Mouse (Mus musculus) olfactory bulb, adult 2 months (tissue): ENCODE results near the gene Cbx8. TPM values are rescaled to one million over a fixed set of nuclear protein-coding genes. Genes with fewer than 3 reads are reported as not detected.
A peak's percentile ranks its signal among the peaks of the same experiment; 100 is the strongest.

Experiments used
- H3K27ac ChIP-seq: fragments of 200-500 bp; 2 replicates; pipeline ENCODE4 v1.5.1; 2012; ENCODE audit warnings: low read depth, low read length; ENCODE audit not compliant: insufficient read depth
- H3K4me1 ChIP-seq: fragments of 200-500 bp; 2 replicates; pipeline ENCODE4 v1.6.1; 2012; ENCODE audit warnings: low read length; ENCODE audit not compliant: control insufficient read depth, insufficient read depth
- H3K4me3 ChIP-seq: fragments of 200-500 bp; 2 replicates; pipeline ENCODE4 v1.5.1; 2012; ENCODE audit warnings: mild to moderate bottlenecking, low read depth, low read length, moderate library complexity; ENCODE audit not compliant: insufficient read depth
- CTCF ChIP-seq: fragments of 200-500 bp; IDR thresholded peaks from 2 replicates; pipeline ENCODE4 v1.5.1; 2012; ENCODE audit warnings: low read depth, mild to moderate bottlenecking, low read length, moderate library complexity; ENCODE audit not compliant: insufficient read depth
- POLR2A ChIP-seq: fragments of 200-500 bp; IDR thresholded peaks from 2 replicates; pipeline ENCODE4 v1.6.1; 2012; ENCODE audit warnings: mild to moderate bottlenecking, low read depth, low read length, moderate library complexity; ENCODE audit not compliant: insufficient read depth
- WGBS: fragments of 180-500 bp; shearing (Covaris S2); methylation state at CpG from one replicate; pipeline ENCODE4 v1.1.7; 2018; 5-methylcytosine and 5-hydroxymethylcytosine counted together
- polyA plus RNA-seq: library from polyadenylated mRNA; stranded (reverse); fragments of >200 nt; gene quantifications from 2 replicates; pipeline ENCODE4 v1.2.4, GENCODE M21; 2012; ENCODE audit warnings: low replicate concordance; ENCODE audit not compliant: missing spikeins, insufficient read depth, insufficient read length

Gene Cbx8
- polyA plus RNA-seq, 1 experiment = not detected

DNA sequence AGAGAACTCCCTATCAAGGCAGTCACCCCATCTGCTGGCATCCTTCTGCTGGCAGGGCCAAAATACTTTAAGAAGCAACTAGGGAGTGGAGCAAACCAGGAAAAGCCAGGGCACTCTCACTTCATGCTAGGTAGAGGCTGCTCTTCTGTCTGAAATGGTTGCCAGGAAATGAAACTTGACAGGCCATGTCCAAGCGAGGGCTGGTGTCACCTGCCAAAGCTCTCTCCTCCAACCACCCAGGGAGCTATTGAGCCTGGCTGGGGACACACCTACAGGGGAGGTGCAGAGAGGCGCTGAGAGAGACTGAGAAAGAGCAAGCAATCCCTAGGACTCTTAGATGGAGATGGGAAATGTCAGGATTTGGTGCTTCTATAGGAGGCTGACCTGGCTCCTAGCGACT, 18.5 kb upstream of the Cbx8 start:
- TF ChIP-seq POLR2A (no peak), CTCF (no peak)
- peaks cover 41% of the 10 kb centered on the region for H3K4me1 ChIP-seq
- H3K4me3 ChIP-seq = no peak overlapping the region
- H3K27ac ChIP-seq = no peak overlapping the region
- WGBS = 85% methylated on average over 3 of the region's 3 CpGs

DNA sequence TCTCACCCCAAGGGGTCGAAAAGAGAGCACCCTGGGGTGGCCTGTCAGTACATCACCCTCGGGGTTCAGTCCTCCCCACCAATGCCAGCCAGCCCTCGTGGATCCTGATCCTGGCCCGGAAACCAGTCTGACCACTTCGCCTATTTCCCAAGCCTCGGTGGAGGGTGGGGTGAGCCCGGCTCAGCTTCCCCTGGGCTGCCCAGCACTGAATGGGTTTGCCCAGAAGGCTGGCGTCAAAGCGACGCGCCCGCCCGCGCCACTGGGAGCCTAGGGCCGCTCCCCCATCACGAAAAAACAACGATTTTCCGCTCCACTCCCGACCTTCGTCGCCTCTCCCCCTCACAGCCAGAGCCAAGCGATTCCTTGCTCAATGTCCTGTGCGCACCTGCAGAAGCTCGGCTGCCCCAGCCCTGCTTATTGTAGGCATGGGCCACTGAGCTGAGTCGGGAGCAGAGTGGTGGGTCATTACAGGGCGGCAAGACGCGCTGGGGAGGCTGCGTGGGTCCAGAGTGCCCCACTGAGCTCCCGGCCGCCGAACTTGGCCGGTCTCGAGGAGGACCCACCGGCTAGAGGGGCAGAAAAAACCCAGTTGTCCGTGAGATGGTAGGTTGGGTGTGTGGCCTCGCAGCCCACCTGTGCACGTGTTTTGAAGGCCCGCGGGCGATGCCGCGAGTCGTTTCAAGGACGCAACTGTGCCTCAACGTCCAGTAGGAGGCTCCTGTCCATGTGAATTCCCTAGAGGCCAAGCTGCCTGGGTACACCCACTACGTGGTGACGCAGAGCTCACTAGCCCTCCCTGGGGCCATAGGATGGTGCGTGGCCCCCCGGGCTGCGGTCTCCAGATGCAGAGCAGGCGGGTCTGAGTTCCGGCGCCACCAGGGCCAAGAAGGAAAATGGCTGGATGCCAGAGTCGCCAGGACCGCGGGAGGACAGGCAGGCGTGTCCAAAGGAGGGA, 17.5 kb upstream of the Cbx8 start:
- Histone ChIP-seq H3K4me1 (peaks cover 46% of the 10 kb centered on the region), H3K27ac (no peak overlapping the region), H3K4me3 (peak overlapping the region; percentile 15)
- 10% methylated on average over 58 of the region's 58 CpGs for WGBS
- TF ChIP-seq POLR2A (no peak), CTCF (peak; percentile 15; the same call in 1 of the 2 replicates)

DNA sequence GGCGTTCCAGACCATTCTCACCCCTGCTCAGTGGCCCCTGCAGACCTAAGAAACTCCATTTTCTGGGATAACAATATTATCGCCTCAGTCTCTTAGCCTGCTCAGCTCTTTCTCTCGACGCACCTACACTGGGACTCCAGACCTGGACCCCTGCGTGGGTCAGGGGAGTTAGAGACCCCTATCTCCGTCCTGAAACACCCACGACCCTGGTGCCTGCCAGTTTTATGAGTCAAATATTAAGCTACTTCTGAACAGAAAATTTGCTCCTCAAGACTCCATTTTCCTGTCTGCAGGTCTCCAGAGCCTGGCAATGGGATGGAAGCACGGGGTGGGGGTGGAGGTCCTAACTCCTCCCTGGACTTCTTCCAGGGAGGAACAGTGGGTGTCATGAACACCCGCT, 16.5 kb upstream of the Cbx8 start:
- 20% methylated on average over 9 of the region's 9 CpGs for WGBS
- H3K4me3 ChIP-seq = peak overlapping the region; percentile 67
- peaks cover 55% of the 10 kb centered on the region for H3K4me1 ChIP-seq
- peak overlapping the region; percentile 94 for H3K27ac ChIP-seq
- TF ChIP-seq POLR2A = no peak
- TF ChIP-seq CTCF = no peak

DNA sequence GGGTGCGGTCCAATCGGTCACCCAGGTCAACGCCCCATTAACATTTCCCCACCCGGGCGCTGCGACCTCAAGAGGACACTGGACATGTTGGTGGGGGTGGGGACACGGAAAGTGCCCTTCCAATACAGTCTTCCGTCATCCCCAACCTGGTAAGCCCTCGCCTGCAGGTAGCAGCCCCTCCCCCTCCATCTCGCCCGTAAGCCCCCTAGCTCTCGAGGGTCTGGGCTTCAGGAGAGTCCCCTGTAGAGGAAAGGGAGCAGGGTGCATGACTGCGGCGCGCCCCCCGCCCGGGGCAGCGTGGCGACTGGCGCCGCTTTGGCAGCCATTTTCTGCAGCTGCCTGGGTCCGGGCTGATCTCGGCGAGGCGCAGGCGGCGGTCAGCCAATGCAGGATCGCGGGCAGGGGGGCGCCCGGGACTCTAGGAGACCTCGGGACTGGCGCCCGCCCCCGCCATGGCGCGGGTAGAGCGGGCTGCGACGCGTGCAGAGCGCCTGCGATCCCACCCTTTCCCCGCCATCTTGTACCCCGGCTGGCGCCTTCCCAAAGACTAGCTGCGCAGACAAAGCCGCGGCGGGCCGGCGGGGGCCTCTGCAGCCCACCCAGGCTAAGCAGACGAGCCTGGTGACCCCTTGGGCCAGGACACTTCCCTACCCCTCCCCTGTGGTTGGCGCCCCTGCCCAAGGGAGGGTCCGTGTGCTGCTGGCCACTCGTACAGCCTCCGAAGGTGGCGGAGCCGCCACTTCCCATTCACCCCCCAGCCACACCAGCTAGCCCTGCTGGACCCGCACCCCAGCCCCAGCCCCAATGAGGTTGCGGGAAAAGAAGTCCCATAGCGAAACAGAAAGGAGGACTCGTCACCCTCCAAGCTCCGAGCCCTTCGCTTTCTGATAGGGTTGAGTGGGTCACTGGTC, 15.8 kb upstream of the Cbx8 start:
- Histone ChIP-seq H3K27ac (peak overlapping the region; percentile 94), H3K4me1 (peaks cover 55% of the 10 kb centered on the region), H3K4me3 (peak overlapping the region; percentile 67)
- TF ChIP-seq POLR2A (peak; percentile 53; the same call in 1 of the 2 replicates), CTCF (no peak)
- WGBS = 1% methylated on average over 65 of the region's 65 CpGs

DNA sequence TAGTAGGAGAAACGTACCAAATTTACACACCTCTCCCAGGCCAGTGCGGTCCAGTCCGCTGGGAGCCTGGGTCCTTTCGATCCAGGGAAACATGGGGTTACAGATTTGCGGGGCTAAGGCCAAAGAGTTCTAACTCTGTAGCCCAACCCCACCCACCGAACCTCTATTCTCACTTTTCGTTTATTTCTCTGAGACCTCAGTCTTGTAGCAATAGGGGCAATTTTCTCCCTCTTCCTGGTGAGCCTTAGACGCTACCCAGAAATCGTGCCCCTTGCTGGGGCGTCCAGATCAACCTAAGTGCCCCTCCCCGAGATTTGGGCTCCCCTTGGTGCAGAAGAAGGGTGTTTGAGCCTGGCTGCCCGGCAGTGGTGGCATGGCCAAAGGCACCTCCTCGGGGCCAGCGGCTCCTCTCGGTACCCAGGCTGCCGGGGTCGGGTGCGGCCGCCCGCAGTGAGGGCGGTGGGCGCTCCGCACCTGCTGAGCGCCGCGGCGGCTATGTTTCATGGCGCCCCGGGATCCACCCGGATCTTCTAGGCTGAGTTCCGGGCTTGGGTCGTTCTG, 14.9 kb upstream of the Cbx8 start:
- no peak for TF ChIP-seq CTCF
- TF ChIP-seq POLR2A = no peak
- Histone ChIP-seq H3K4me3 (peak overlapping the region; percentile 47), H3K4me1 (peaks cover 55% of the 10 kb centered on the region), H3K27ac (no peak overlapping the region)
- WGBS = 2% methylated on average over 32 of the region's 32 CpGs

DNA sequence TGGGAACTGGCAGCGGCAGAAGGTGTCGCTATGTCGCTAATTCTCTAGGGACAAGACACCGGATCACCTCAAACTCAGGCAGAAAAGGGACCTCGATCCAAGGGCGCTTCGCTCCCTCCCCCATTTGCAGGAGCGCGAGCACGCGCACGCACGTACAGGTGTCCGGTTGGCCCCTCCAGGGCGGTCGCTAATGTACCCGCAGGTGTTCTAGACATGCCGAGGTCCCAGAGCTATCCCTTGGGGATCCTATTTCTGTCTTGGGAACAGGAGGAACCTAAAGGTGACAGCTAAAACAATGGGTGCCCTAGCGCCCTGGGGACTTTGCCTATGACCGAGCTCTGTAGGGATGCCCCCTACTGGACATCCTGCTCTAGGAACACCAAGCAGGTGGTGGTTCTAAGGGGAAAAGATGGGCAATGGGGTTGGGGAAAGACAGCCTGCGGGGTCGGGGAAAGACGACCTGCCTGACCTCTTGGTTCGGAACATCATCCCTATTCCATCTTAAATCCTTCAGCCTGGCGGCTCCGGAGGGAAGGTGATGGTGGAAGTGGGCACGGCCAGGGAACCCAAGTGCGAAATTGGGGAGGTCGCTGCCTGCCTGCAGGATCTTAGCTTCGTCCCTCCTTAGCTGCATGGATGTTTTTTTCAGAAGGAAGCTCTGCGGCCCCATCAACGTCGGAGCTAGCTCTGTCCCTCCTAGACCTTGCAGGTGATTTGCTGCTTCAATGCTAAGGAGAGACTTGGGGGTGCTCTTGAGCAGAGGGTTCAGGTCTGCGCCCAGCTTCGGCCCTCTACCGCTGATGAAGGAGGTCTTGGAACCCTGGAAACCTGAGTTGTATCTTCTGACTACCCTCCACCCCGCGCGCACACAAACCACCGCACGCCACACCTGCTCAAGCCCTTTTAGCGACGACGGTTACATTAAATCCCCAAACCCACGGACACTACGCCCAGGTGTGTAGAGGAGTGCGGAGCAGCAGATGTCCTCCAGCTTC, 13.9 kb upstream of the Cbx8 start:
- Histone ChIP-seq H3K4me3 (peak overlapping the region; percentile 33), H3K27ac (peak overlapping the region; percentile 68), H3K4me1 (peaks cover 55% of the 10 kb centered on the region)
- TF ChIP-seq POLR2A (no peak), CTCF (peak; percentile 31; the same call in 1 of the 2 replicates)
- WGBS = 8% methylated on average over 47 of the region's 47 CpGs

DNA sequence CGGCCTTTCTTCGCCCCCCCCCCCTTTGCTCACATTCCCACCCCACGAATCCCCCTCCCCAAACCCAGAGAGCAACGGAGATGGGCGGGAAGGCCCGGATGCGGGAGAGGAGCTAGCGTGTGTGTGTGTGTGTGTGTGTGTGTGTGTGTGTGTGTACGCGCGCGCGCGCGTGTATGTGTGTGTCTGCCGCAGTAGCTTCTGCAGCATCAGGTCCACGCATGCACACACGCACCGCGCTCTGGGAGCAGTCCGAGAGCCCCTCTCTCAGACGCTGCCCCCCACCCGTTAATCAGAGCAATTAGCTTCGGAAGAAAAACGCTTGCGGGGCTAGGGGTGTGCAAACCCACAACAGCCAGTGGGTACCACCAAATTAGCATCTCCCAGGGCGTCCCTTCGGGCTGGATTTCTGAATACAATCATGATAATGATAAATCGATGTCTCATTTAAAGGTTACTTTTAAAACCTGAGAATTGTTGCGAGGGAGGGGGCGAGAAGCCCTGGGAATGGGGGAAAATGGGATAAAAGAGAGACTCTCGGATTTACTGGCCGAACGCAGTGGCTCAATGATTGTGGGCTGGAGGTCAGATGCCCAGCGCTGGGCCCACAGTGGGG, 13.1 kb upstream of the Cbx8 start:
- peak overlapping the region; percentile 68 for H3K27ac ChIP-seq
- peaks cover 54% of the 10 kb centered on the region for H3K4me1 ChIP-seq
- H3K4me3 ChIP-seq = peak overlapping the region; percentile 33
- no peak for TF ChIP-seq POLR2A
- WGBS = under 1% methylated on average over 34 of the region's 35 CpGs

DNA sequence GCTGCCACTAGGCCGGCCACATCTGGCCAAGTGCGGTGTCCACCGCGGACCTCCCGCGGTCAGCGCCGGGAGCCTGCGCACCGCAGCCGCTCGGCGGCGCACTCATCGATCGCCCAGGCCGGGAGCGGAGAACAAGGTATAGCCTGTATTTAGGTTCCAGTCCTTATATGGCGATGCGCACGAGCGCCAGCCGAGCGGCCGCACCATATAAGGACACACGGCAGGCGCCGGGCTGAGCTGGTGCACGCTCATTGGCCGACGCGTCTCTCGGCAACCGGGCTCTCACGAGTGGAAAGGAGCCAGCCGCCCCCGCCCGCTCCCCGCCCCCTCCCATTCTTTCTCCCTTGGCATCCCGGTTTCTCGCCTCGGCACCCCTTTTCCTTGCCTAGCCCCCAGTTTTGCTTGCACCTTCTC, 12.5 kb upstream of the Cbx8 start:
- TF ChIP-seq POLR2A (no peak), CTCF (no peak)
- WGBS = under 1% methylated on average over 42 of the region's 42 CpGs
- Histone ChIP-seq H3K27ac (peak overlapping the region; percentile 83), H3K4me1 (peaks cover 48% of the 10 kb centered on the region), H3K4me3 (peak overlapping the region; percentile 52)
